Comparison of ENCODE assay signal across 17 mouse cellular contexts in the genomic region with DNA sequence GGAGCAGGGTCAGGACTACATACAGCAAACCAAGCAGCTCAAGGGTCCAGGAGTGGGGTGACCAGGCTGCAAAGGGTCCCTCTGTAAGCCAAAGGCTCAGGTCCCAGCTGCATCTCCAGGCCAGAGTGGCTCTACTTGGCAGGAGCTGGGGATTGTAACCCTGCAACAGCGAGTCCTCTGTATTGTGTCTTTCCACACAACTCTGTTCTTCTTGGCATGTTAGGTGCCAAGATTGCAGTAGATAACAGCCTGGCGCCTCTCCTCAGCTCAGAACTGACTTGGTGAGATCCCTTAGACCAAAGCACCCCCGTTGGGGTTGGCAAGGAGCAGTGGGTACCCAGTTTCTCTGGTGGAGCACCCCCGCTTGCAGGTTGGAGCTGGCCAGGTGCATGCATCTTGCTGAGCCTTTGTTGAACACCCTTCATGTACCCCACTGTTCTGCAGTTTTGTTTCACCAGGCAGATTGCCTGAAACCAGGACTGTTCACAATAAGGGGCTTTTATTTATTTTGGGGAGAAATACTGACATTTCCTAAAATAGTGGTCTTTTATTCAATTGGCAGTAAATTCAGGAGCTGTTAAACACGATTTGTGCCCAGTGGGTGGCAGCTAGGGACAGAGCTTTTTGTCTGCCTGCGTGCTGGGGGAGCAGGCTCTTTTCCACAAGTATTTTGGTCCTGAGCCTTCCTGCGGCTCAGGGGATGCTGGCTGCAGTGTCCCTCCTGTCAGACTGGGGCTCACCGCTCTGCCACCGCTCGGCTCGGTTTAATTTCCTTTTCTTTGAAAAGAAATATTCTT.
A peak's percentile ranks its signal among the peaks of the same experiment; 100 is the strongest.
DNase-seq lines count a peak whose midpoint lies in the region; ATAC-seq lines count a peak whose summit lies in the region.
"Had no signal": no experiment of that assay in that cellular context is flagged by ENCODE, and none has a peak within 500 bp of the region (broad histone marks: within the 10 kb centered on the region; RNA-seq: fewer than 3 reads in every experiment).

No protein-coding gene starts in this region.

- no peaks in the 10 kb centered on the region for H3K36me3 ChIP-seq in kidney, embryonic 15.5 days
- H3K36me3 ChIP-seq: forebrain, embryonic 15.5 days; limb, embryonic 13.5 days had no signal

- no peak overlapping the region for H3K4me2 ChIP-seq in kidney, embryonic 15.5 days
- H3K4me2 ChIP-seq: forebrain, embryonic 15.5 days; limb, embryonic 13.5 days had no signal

- H3K27ac ChIP-seq in kidney, embryonic 15.5 days, result no peak overlapping the region
- H3K27ac ChIP-seq: forebrain, embryonic 15.5 days; limb, embryonic 13.5 days; stomach, postnatal 0 days had no signal

- intact Hi-C loops in left cerebral cortex, postnatal 4 days (cut with DNase I), result no loop called here

- no peak overlapping the region for H3K9ac ChIP-seq in kidney, embryonic 15.5 days
- H3K9ac ChIP-seq: forebrain, embryonic 15.5 days; limb, embryonic 13.5 days had no signal

- peak; percentile 16 to 45 for DNase-seq in left cerebral cortex, adult 18-20 months (ENCODE audit: low spot score in 2 of 2)
- no peak for DNase-seq in left cerebral cortex, postnatal 4 days
- peak; percentile 13 to 59 for DNase-seq in layer of hippocampus, adult 18-20 months (ENCODE audit: low spot score in 2 of 2)
- peak; percentile 22 for DNase-seq in layer of hippocampus, postnatal 36 days
- peak; percentile 40 for DNase-seq in right cerebral cortex, postnatal 14 days
- DNase-seq in gastrocnemius, postnatal 4 days (ENCODE audit: low spot score in 2 of 2), result no peak
- DNase-seq: cerebellum, adult 11-12 months; heart, adult 11 months; kidney, postnatal 36 days; lung, postnatal 4 days; thymus, postnatal 4 days had no signal

- no peaks in the 10 kb centered on the region for H3K9me3 ChIP-seq in kidney, embryonic 15.5 days (replicated peaks)
- H3K9me3 ChIP-seq: forebrain, embryonic 15.5 days; limb, embryonic 13.5 days had no signal

- 62% methylated on average over 11 of the region's 11 CpGs for WGBS in kidney, embryonic 15.5 days

- ATAC-seq in kidney, embryonic 15.5 days (replicated peaks; ENCODE audit: low FRiP score), result no peak
- ATAC-seq: forebrain, embryonic 15.5 days; intestine, embryonic 16.5 days had no signal

- H3K27me3 ChIP-seq in kidney, embryonic 15.5 days, result 0 out of 2 replicates have a peak, but pooled peaks cover 6% of the 10 kb centered on the region
- H3K27me3 ChIP-seq: forebrain, embryonic 15.5 days; limb, embryonic 13.5 days had no signal

- no peaks in the 10 kb centered on the region for H3K4me1 ChIP-seq in kidney, embryonic 15.5 days
- H3K4me1 ChIP-seq: limb, embryonic 13.5 days had no signal

- no peak overlapping the region for H3K4me3 ChIP-seq in kidney, embryonic 15.5 days (replicated peaks)
- H3K4me3 ChIP-seq: forebrain, embryonic 15.5 days; limb, embryonic 13.5 days; myocyte had no signal

Comparison
In these comparisons a context has a peak if more than half of its experiments do, and no peak if none do; other contexts are left out.
1. DNase-seq: peak in left cerebral cortex, adult 18-20 months (2 of 2), layer of hippocampus, adult 18-20 months (2 of 2), layer of hippocampus, postnatal 36 days (2 of 2) and right cerebral cortex, postnatal 14 days (single experiment); none in left cerebral cortex, postnatal 4 days (single experiment) and gastrocnemius, postnatal 4 days (0 of 2).